Mouse (Mus musculus) monocyte, adult 5-6 weeks (primary cell): Measurements from ENCODE around the gene Dab1. TPM values are rescaled to one million over a fixed set of nuclear protein-coding genes. Genes with fewer than 3 reads are reported as not detected.

Experiments
- ATAC-seq: fragments of 153-309, 156-312 bp; replicated peaks from 2 replicates; pipeline ENCODE4 v1.8.0; 2017; ENCODE audit warnings: mild to moderate bottlenecking; ENCODE audit not compliant: low TSS enrichment, insufficient number of reproducible peaks, severe bottlenecking, poor library complexity, low FRiP score
- total RNA-seq: library from RNA; stranded (forward); fragments of 200-1000, 200-491, 200-594 nt; gene quantifications from 3 replicates; pipeline ENCODE4 v1.2.3, GENCODE M21; 2017

The Dab1 gene
- total RNA-seq, 1 experiment from 2014 or later = not detected

- no peak for ATAC-seq
These were observed 662.4 kb downstream of the Dab1 start for GRCm38 (mm10) chr4:104281518-104281917.

GRCm38 (mm10) chr4:104283906-104284305 is 664.7 kb downstream of the Dab1 start:
- no peak for ATAC-seq

GRCm38 (mm10) chr4:104288401-104288800 is 669.2 kb downstream of the Dab1 start:
- no peak for ATAC-seq

GRCm38 (mm10) chr4:104301764-104302163 is 682.6 kb downstream of the Dab1 start:
- ATAC-seq = no peak

GRCm38 (mm10) chr4:104302996-104303652 is 684.0 kb downstream of the Dab1 start:
- ATAC-seq = no peak

- ATAC-seq = no peak
These were observed 688.6 kb downstream of the Dab1 start for GRCm38 (mm10) chr4:104307781-104308180.

- ATAC-seq = no peak
These were observed 707.1 kb downstream of the Dab1 start for GRCm38 (mm10) chr4:104326221-104326620.

GRCm38 (mm10) chr4:104331896-104332295 is 712.7 kb downstream of the Dab1 start:
- no peak for ATAC-seq

GRCm38 (mm10) chr4:104332399-104332798 is 713.2 kb downstream of the Dab1 start:
- ATAC-seq = no peak

GRCm38 (mm10) chr4:104337279-104337678 is 718.1 kb downstream of the Dab1 start:
- ATAC-seq = no peak

- no peak for ATAC-seq
These were observed 719.2 kb downstream of the Dab1 start for GRCm38 (mm10) chr4:104338382-104338781.

- ATAC-seq = no peak
These were observed 742.2 kb downstream of the Dab1 start for GRCm38 (mm10) chr4:104361345-104361744.

GRCm38 (mm10) chr4:104366491-104366890 is 747.3 kb downstream of the Dab1 start:
- ATAC-seq = no peak

GRCm38 (mm10) chr4:104366894-104367740 is 748.0 kb downstream of the Dab1 start:
- no peak for ATAC-seq

- no peak for ATAC-seq
These were observed 748.7 kb downstream of the Dab1 start for GRCm38 (mm10) chr4:104367741-104368411.

- ATAC-seq = no peak
These were observed 749.4 kb downstream of the Dab1 start for GRCm38 (mm10) chr4:104368561-104369021.

- ATAC-seq = no peak
These were observed 749.9 kb downstream of the Dab1 start for GRCm38 (mm10) chr4:104369091-104369490.

- no peak for ATAC-seq
These were observed 752.0 kb downstream of the Dab1 start for GRCm38 (mm10) chr4:104371136-104371535.

GRCm38 (mm10) chr4:104374191-104374590 is 755.0 kb downstream of the Dab1 start:
- ATAC-seq = no peak
